In the genomic region with DNA sequence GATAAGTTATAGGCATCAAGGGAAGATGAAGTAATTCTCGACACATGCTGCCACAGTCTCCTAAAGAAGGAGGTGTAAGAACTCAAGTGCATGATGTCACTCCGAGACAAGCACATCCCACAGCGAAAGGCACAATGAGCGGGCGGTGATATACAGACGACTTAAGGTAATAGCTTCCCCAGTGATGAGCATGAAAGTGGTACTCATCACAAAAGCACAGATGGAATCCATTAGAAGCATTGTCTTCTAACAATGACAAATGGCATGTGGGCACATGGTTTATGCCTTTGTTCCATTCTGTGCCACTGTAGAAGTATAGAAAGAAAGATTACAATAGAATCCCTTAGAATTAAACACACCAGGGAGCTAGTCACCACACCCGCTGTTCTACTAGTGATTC, we compare ENCODE assay signal across 20 mouse cellular contexts.
DNase-seq lines count a peak whose midpoint lies in the region; ATAC-seq and TF ChIP-seq lines count a peak whose summit lies in the region.
"Had no signal": no experiment of that assay in that cellular context is flagged by ENCODE, and none has a peak within 500 bp of the region (broad histone marks: within the 10 kb centered on the region; RNA-seq: fewer than 3 reads in every experiment).

No protein-coding gene starts in this region.

- H3K9ac ChIP-seq in hindbrain, embryonic 13.5 days, result no peak overlapping the region
- H3K9ac ChIP-seq in hindbrain, postnatal 0 days (replicated peaks; ENCODE audit: low read length), result no peak overlapping the region
- H3K9ac ChIP-seq in neural tube, embryonic 12.5 days, result no peak overlapping the region
- H3K9ac ChIP-seq: intestine, embryonic 15.5 days; limb, embryonic 15.5 days; liver, postnatal 0 days; midbrain, embryonic 12.5 days; stomach, embryonic 15.5 days had no signal

- no peak for DNase-seq in hindbrain, postnatal 0 days (ENCODE audit: low spot score)
- DNase-seq in ES-CJ7 (ENCODE audit: low read depth, low spot score), result peak; percentile 3
- peak; percentile 9 for DNase-seq in R1 (ENCODE audit: low read depth, low spot score)
- DNase-seq in adrenal gland, adult 18-20 months (ENCODE audit: low spot score in 2 of 2), result no peak
- no peak for DNase-seq in thymus, postnatal 25 days
- DNase-seq: adrenal gland, adult 2 months; cerebellum, adult 11 months; cerebellum, postnatal 14 days; heart, postnatal 14 days; layer of hippocampus, postnatal 36 days; liver, postnatal 0 days; right cerebral cortex, postnatal 14 days had no signal

- no peak overlapping the region for H3K4me3 ChIP-seq in hindbrain, embryonic 13.5 days
- H3K4me3 ChIP-seq in hindbrain, postnatal 0 days (ENCODE audit: low read length), result no peak overlapping the region
- no peak overlapping the region for H3K4me3 ChIP-seq in neural tube, embryonic 12.5 days
- H3K4me3 ChIP-seq: intestine, embryonic 15.5 days; limb, embryonic 15.5 days; midbrain, embryonic 12.5 days; stomach, embryonic 15.5 days had no signal

- H3K9me3 ChIP-seq in hindbrain, embryonic 13.5 days, result no peaks in the 10 kb centered on the region
- no peaks in the 10 kb centered on the region for H3K9me3 ChIP-seq in hindbrain, postnatal 0 days (ENCODE audit: low read length)
- no peaks in the 10 kb centered on the region for H3K9me3 ChIP-seq in neural tube, embryonic 12.5 days
- H3K9me3 ChIP-seq: G1E; intestine, embryonic 15.5 days; limb, embryonic 15.5 days; midbrain, embryonic 12.5 days; stomach, embryonic 15.5 days had no signal

- H3K36me3 ChIP-seq in hindbrain, embryonic 13.5 days, result no peaks in the 10 kb centered on the region
- no peaks in the 10 kb centered on the region for H3K36me3 ChIP-seq in hindbrain, postnatal 0 days (ENCODE audit: insufficient read depth, low read length)
- H3K36me3 ChIP-seq in neural tube, embryonic 12.5 days, result no peaks in the 10 kb centered on the region
- H3K36me3 ChIP-seq: intestine, embryonic 15.5 days; limb, embryonic 15.5 days; midbrain, embryonic 12.5 days; stomach, embryonic 15.5 days had no signal

- peak; percentile 63 for ATAC-seq in hindbrain, embryonic 13.5 days (ENCODE audit: low FRiP score)
- no peak; the same call in 1 of the 2 replicates for ATAC-seq in hindbrain, postnatal 0 days
- ATAC-seq in neural tube, embryonic 12.5 days (ENCODE audit: low FRiP score, low read depth), result peak; percentile 48; the same call in 1 of the 2 replicates
- ATAC-seq: intestine, embryonic 15.5 days; liver, postnatal 0 days had no signal

- TF ChIP-seq CTCF in hindbrain, postnatal 0 days (IDR thresholded peaks at IDR 0.05; ENCODE audit: low read depth), result no peak

- H3K4me1 ChIP-seq in hindbrain, embryonic 13.5 days (replicated peaks), result no peaks in the 10 kb centered on the region
- H3K4me1 ChIP-seq in hindbrain, postnatal 0 days (ENCODE audit: insufficient read depth, low read length), result no peaks in the 10 kb centered on the region
- no peaks in the 10 kb centered on the region for H3K4me1 ChIP-seq in neural tube, embryonic 12.5 days
- H3K4me1 ChIP-seq: intestine, embryonic 15.5 days; limb, embryonic 15.5 days; midbrain, embryonic 12.5 days; stomach, embryonic 15.5 days had no signal

- WGBS in hindbrain, embryonic 13.5 days, result 58% methylated on average over 7 of the region's 7 CpGs
- 52% methylated on average over 7 of the region's 7 CpGs for WGBS in hindbrain, postnatal 0 days
- 57% methylated on average over 7 of the region's 7 CpGs for WGBS in neural tube, embryonic 12.5 days

- H3K4me2 ChIP-seq in hindbrain, embryonic 13.5 days, result no peak overlapping the region
- no peak overlapping the region for H3K4me2 ChIP-seq in hindbrain, postnatal 0 days (ENCODE audit: low read depth, low read length)
- no peak overlapping the region for H3K4me2 ChIP-seq in neural tube, embryonic 12.5 days (replicated peaks)
- H3K4me2 ChIP-seq: heart, embryonic 11.5 days; intestine, embryonic 15.5 days; limb, embryonic 15.5 days; midbrain, embryonic 12.5 days; stomach, embryonic 15.5 days had no signal

- no peak overlapping the region for H3K27ac ChIP-seq in hindbrain, embryonic 13.5 days
- no peak overlapping the region for H3K27ac ChIP-seq in hindbrain, postnatal 0 days
- no peak overlapping the region for H3K27ac ChIP-seq in neural tube, embryonic 12.5 days
- H3K27ac ChIP-seq: intestine, embryonic 15.5 days; limb, embryonic 15.5 days; midbrain, embryonic 12.5 days; stomach, embryonic 15.5 days had no signal

- H3K27me3 ChIP-seq in hindbrain, embryonic 13.5 days, result no peaks in the 10 kb centered on the region
- no peaks in the 10 kb centered on the region for H3K27me3 ChIP-seq in hindbrain, postnatal 0 days (ENCODE audit: insufficient read depth, low read length)
- H3K27me3 ChIP-seq in neural tube, embryonic 12.5 days (replicated peaks), result no peaks in the 10 kb centered on the region
- H3K27me3 ChIP-seq: intestine, embryonic 15.5 days; limb, embryonic 15.5 days; midbrain, embryonic 12.5 days; stomach, embryonic 15.5 days had no signal

Comparison
In these comparisons a context has a peak if more than half of its experiments do, and no peak if none do; other contexts are left out.
1. DNase-seq: peak in ES-CJ7 (single experiment) and R1 (single experiment); none in hindbrain, postnatal 0 days (single experiment), adrenal gland, adult 18-20 months (0 of 2) and thymus, postnatal 25 days (single experiment).